Comparison of ENCODE assay signal across 34 mouse cellular contexts in genomic region chr6:51573136-51573535, GRCm38 (mm10).
"Had no signal": no experiment of that assay in that cellular context is flagged by ENCODE, and none has a peak within 500 bp of the region (broad histone marks: within the 10 kb centered on the region; RNA-seq: fewer than 3 reads in every experiment).

No protein-coding gene starts in this region.

- H3K9ac ChIP-seq: heart, embryonic 12.5 days; heart, embryonic 13.5 days; heart, embryonic 15.5 days; hindbrain, embryonic 12.5 days; hindbrain, embryonic 13.5 days; hindbrain, embryonic 14.5 days; hindbrain, embryonic 15.5 days; intestine, embryonic 15.5 days; kidney, embryonic 15.5 days had no signal

- H3K4me3 ChIP-seq: heart, embryonic 10.5 days; heart, embryonic 12.5 days; heart, embryonic 13.5 days; heart, embryonic 15.5 days; hindbrain, embryonic 10.5 days; hindbrain, embryonic 12.5 days; hindbrain, embryonic 13.5 days; hindbrain, embryonic 15.5 days; intestine, embryonic 15.5 days; kidney, embryonic 15.5 days had no signal

- H3K4me2 ChIP-seq: heart, embryonic 11.5 days; heart, embryonic 12.5 days; heart, embryonic 13.5 days; heart, embryonic 15.5 days; hindbrain, embryonic 12.5 days; hindbrain, embryonic 13.5 days; hindbrain, embryonic 14.5 days; hindbrain, embryonic 15.5 days; intestine, embryonic 15.5 days; kidney, embryonic 15.5 days had no signal

- H3K27me3 ChIP-seq: heart, embryonic 12.5 days; heart, embryonic 13.5 days; heart, embryonic 15.5 days; hindbrain, embryonic 12.5 days; hindbrain, embryonic 13.5 days; hindbrain, embryonic 15.5 days; intestine, embryonic 15.5 days; kidney, embryonic 15.5 days had no signal

- DNase-seq: heart, postnatal 10 days; heart, postnatal 14 days; heart, postnatal 36 days; heart, postnatal 4 days; kidney, adult 11 months; kidney, adult 18-20 months; kidney, adult 2 months; kidney, adult 8-10 months; kidney, adult 9 months; kidney, postnatal 10 days; kidney, postnatal 14 days; kidney, postnatal 25 days; kidney, postnatal 36 days; kidney, postnatal 4 days; layer of hippocampus, adult 9-11 months; layer of hippocampus, postnatal 36 days had no signal

- H3K27ac ChIP-seq: heart, embryonic 10.5 days; heart, embryonic 13.5 days; heart, embryonic 15.5 days; hindbrain, embryonic 10.5 days; hindbrain, embryonic 12.5 days; hindbrain, embryonic 13.5 days; hindbrain, embryonic 14.5 days; hindbrain, embryonic 15.5 days; hindbrain, postnatal 0 days; intestine, embryonic 15.5 days; kidney, embryonic 15.5 days; kidney, postnatal 0 days had no signal

- H3K36me3 ChIP-seq: heart, embryonic 15.5 days; hindbrain, embryonic 12.5 days; hindbrain, embryonic 13.5 days; hindbrain, embryonic 15.5 days; intestine, embryonic 15.5 days; kidney, embryonic 15.5 days had no signal

- H3K4me1 ChIP-seq: heart, embryonic 10.5 days; heart, embryonic 12.5 days; heart, embryonic 13.5 days; heart, embryonic 15.5 days; hindbrain, embryonic 10.5 days; hindbrain, embryonic 12.5 days; hindbrain, embryonic 15.5 days; intestine, embryonic 15.5 days; kidney, embryonic 15.5 days had no signal

- ATAC-seq: hindbrain, embryonic 16.5 days; hindbrain, postnatal 0 days; inflammation-experienced regulatory T-cells, adult 6 months; intestine, embryonic 15.5 days; intestine, embryonic 16.5 days; intestine, postnatal 0 days had no signal

- H3K9me3 ChIP-seq: heart, embryonic 10.5 days; heart, embryonic 12.5 days; heart, embryonic 13.5 days; heart, embryonic 15.5 days; hindbrain, embryonic 10.5 days; hindbrain, embryonic 12.5 days; hindbrain, embryonic 13.5 days; hindbrain, embryonic 15.5 days; intestine, embryonic 15.5 days; kidney, embryonic 15.5 days had no signal
